Mouse (Mus musculus) MEL (cell line): ENCODE measurements around the gene Shoc2. TPM values are rescaled to one million over a fixed set of nuclear protein-coding genes. Genes with fewer than 3 reads are reported as not detected.

Experiments
- DNase-seq: peaks from one replicate; pipeline ENCODE4 v3.0.0; 2011; ENCODE audit warnings: low read depth, low spot score
- H3K27ac ChIP-seq: 2 replicates; pipeline ENCODE4 v1.5.1; 2012; ENCODE audit warnings: low read depth, mild to moderate bottlenecking, control low read depth, low read length, moderate library complexity; ENCODE audit not compliant: control insufficient read depth
- H3K27me3 ChIP-seq, 2 experiments: fragments of 150-350 bp in 1 of 2; sonication (generic) in 1 of 2; 2 replicates each; pipeline ENCODE4 v1.6.1; 2012; ENCODE audit warnings: low read length in 2 of 2, mild to moderate bottlenecking in 2 of 2, improper control_type of control experiment in 1 of 2, moderate library complexity in 1 of 2; ENCODE audit not compliant: insufficient read depth in 2 of 2, control insufficient read depth in 1 of 2
- H3K36me3 ChIP-seq, 2 experiments: 2 replicates each; pipeline ENCODE4 v1.6.1; 2012 to 2014; ENCODE audit warnings: low read length in 2 of 2, improper control_type of control experiment in 1 of 2, inconsistent platforms in 1 of 2, mild to moderate bottlenecking in 1 of 2; ENCODE audit not compliant: insufficient read depth in 2 of 2, control insufficient read depth in 1 of 2
- H3K4me1 ChIP-seq, 2 experiments: fragments of 150-350 bp in 1 of 2; sonication (generic) in 1 of 2; 2 replicates each; pipeline ENCODE4 v1.6.1; 2012; ENCODE audit warnings: low read length in 2 of 2, improper control_type of control experiment in 1 of 2, mild to moderate bottlenecking in 1 of 2; ENCODE audit not compliant: insufficient read depth in 2 of 2, control insufficient read depth in 1 of 2
- H3K4me3 ChIP-seq, 2 experiments: fragments of 150-350 bp in 1 of 2; sonication (generic) in 1 of 2; 2 replicates each; pipeline ENCODE4 v1.5.1; 2012; ENCODE audit warnings: low read depth in 2 of 2, low read length in 2 of 2, mild to moderate bottlenecking in 2 of 2, moderate library complexity in 2 of 2, control low read depth in 1 of 2, improper control_type of control experiment in 1 of 2; ENCODE audit not compliant: control insufficient read depth in 1 of 2, insufficient read depth in 1 of 2
- H3K79me2 ChIP-seq: 2 replicates; pipeline ENCODE4 v1.6.1; 2012; ENCODE audit warnings: mild to moderate bottlenecking, low read length, moderate library complexity; ENCODE audit not compliant: control insufficient read depth, poor library complexity, insufficient read depth
- H3K9ac ChIP-seq: 2 replicates; pipeline ENCODE4 v1.6.1; 2012; ENCODE audit warnings: low read depth, mild to moderate bottlenecking, control low read depth, low read length, moderate library complexity; ENCODE audit not compliant: control insufficient read depth, poor library complexity, severe bottlenecking
- H3K9me3 ChIP-seq: fragments of 150-350 bp; sonication (generic); replicated peaks from 2 replicates; pipeline ENCODE4 v1.6.1; 2012; ENCODE audit warnings: mild to moderate bottlenecking, low read length, improper control_type of control experiment, moderate library complexity; ENCODE audit not compliant: insufficient read depth
- BHLHE40 ChIP-seq: IDR thresholded peaks from 2 replicates; pipeline ENCODE4 v1.6.1; 2012; ENCODE audit warnings: low read depth, mild to moderate bottlenecking, inconsistent platforms, low read length, improper control_type of control experiment, borderline replicate concordance
- CHD1 ChIP-seq: IDR thresholded peaks from 2 replicates; pipeline ENCODE4 v1.6.1; 2012; ENCODE audit warnings: low read depth, mild to moderate bottlenecking, inconsistent platforms, low read length, improper control_type of control experiment
- CTCF ChIP-seq, 3 experiments: IDR thresholded peaks in 2 of 3; conservative IDR thresholded peaks in 1 of 3; 2 replicates each; pipeline ENCODE4 v1.5.1; 2011 to 2012; ENCODE audit warnings: low read length in 3 of 3, low read depth in 2 of 3, mild to moderate bottlenecking in 2 of 3, improper control_type of control experiment in 1 of 3, inconsistent platforms in 1 of 3, mixed read lengths in 1 of 3, moderate library complexity in 1 of 3; ENCODE audit not compliant: control insufficient read depth in 1 of 3, insufficient read depth in 1 of 3, poor library complexity in 1 of 3, severe bottlenecking in 1 of 3
- EP300 ChIP-seq, 2 experiments: IDR thresholded peaks; 2 replicates each; pipeline ENCODE4 v1.6.1; 2011; ENCODE audit warnings: improper control_type of control experiment in 2 of 2, low read length in 2 of 2, low read depth in 1 of 2, mild to moderate bottlenecking in 1 of 2
- ETS1 ChIP-seq: IDR thresholded peaks from 2 replicates; pipeline ENCODE4 v1.6.1; 2012; ENCODE audit warnings: low read depth, mild to moderate bottlenecking, inconsistent platforms, low read length, improper control_type of control experiment, moderate library complexity
- GABPA ChIP-seq: IDR thresholded peaks from 2 replicates; pipeline ENCODE4 v1.6.1; 2012; ENCODE audit warnings: low read depth, mild to moderate bottlenecking, inconsistent platforms, low read length, improper control_type of control experiment, moderate library complexity
- JUND ChIP-seq: IDR thresholded peaks from 2 replicates; pipeline ENCODE4 v1.6.1; 2011; ENCODE audit warnings: low read depth, mild to moderate bottlenecking, improper control_type of control experiment, low read length
- MAFK ChIP-seq: IDR thresholded peaks from 2 replicates; pipeline ENCODE4 v1.6.1; 2011; ENCODE audit warnings: low read depth, mild to moderate bottlenecking, low read length, improper control_type of control experiment, borderline replicate concordance
- MEF2A ChIP-seq: IDR thresholded peaks from 2 replicates; pipeline ENCODE4 v1.6.1; 2014; ENCODE audit warnings: low read depth, mild to moderate bottlenecking, inconsistent platforms, low read length, improper control_type of control experiment; ENCODE audit not compliant: poor library complexity, insufficient replicate concordance, severe bottlenecking; ENCODE audit errors: extremely low read depth
- MXI1 ChIP-seq: IDR thresholded peaks from 2 replicates; pipeline ENCODE4 v1.6.1; 2011; ENCODE audit warnings: mild to moderate bottlenecking, low read depth, low read length, improper control_type of control experiment
- MYC ChIP-seq: IDR thresholded peaks from 2 replicates; pipeline ENCODE4 v1.6.1; 2011; ENCODE audit warnings: low read depth, mild to moderate bottlenecking, low read length, improper control_type of control experiment, moderate library complexity
- NELFE ChIP-seq: IDR thresholded peaks from 2 replicates; pipeline ENCODE4 v1.6.1; 2011; ENCODE audit warnings: low read depth, low read length, improper control_type of control experiment
- POLR2AphosphoS5 ChIP-seq: IDR thresholded peaks from 2 replicates; pipeline ENCODE4 v1.6.1; 2012; ENCODE audit warnings: low read depth, borderline replicate concordance, mild to moderate bottlenecking, inconsistent platforms, low read length, moderate library complexity, mixed read lengths
- RCOR1 ChIP-seq: IDR thresholded peaks from 2 replicates; pipeline ENCODE4 v1.6.1; 2012; ENCODE audit warnings: low read depth, mild to moderate bottlenecking, inconsistent platforms, low read length, improper control_type of control experiment
- SIN3A ChIP-seq: IDR thresholded peaks from 2 replicates; pipeline ENCODE4 v1.6.1; 2012; ENCODE audit warnings: low read length, improper control_type of control experiment, inconsistent platforms
- UBTF ChIP-seq: IDR thresholded peaks from 2 replicates; pipeline ENCODE4 v1.6.1; 2012; ENCODE audit warnings: low read depth, mild to moderate bottlenecking, inconsistent platforms, low read length, improper control_type of control experiment, moderate library complexity, borderline replicate concordance; ENCODE audit not compliant: insufficient read depth
- USF1 ChIP-seq: IDR thresholded peaks from 2 replicates; pipeline ENCODE4 v1.6.1; 2014; ENCODE audit warnings: low read depth, mild to moderate bottlenecking, inconsistent platforms, low read length, improper control_type of control experiment, moderate library complexity
- ZC3H11A ChIP-seq: IDR thresholded peaks from 2 replicates; pipeline ENCODE4 v1.6.1; 2012; ENCODE audit warnings: low read depth, mild to moderate bottlenecking, inconsistent platforms, low read length, improper control_type of control experiment
- ZKSCAN1 ChIP-seq: IDR thresholded peaks from 2 replicates; pipeline ENCODE4 v1.6.1; 2012; ENCODE audit warnings: low read depth, mild to moderate bottlenecking, inconsistent platforms, low read length, improper control_type of control experiment, moderate library complexity
- ZMIZ1 ChIP-seq: IDR thresholded peaks from 2 replicates; pipeline ENCODE4 v1.6.1; 2012; ENCODE audit warnings: low read depth, mild to moderate bottlenecking, inconsistent platforms, low read length, improper control_type of control experiment, moderate library complexity
- polyA plus RNA-seq, 2 experiments: library from polyadenylated mRNA; stranded (reverse) in 1 of 2; unstranded in 1 of 2; fragments of >175 nt in 1 of 2; fragments of >200 nt in 1 of 2; gene quantifications; 2 replicates each; pipeline versions ENCODE4 v1.2.1 to v1.2.4; 2012; ENCODE audit warnings: low replicate concordance in 2 of 2, low read depth in 1 of 2; ENCODE audit not compliant: insufficient read length in 2 of 2, insufficient read depth in 1 of 2, missing spikeins in 1 of 2
- total RNA-seq: library from RNA; depleted of rRNA; stranded (reverse); fragments of 300-350 nt; gene quantifications from 2 replicates; pipeline ENCODE4 v1.2.3, GENCODE M21; 2012

The Shoc2 gene
- total and polyA plus RNA-seq, 3 experiments, result 33.4 to 55.6 TPM; not detected in 1

GRCm38 (mm10) chr19:54051651-54052050 is 107.5 kb downstream of the Shoc2 start:
- peaks cover 0 to 10% of the 10 kb centered on the region in 2 experiments; a peak in 2 of 4 replicates for H3K4me1 ChIP-seq
- no peaks in the 10 kb centered on the region for H3K9me3 ChIP-seq
- DNase-seq, result peak; percentile 54
- H3K27ac ChIP-seq, result no peak overlapping the region
- TF ChIP-seq CHD1 (no peak), UBTF (no peak), MYC (no peak), ZKSCAN1 (no peak), MAFK (no peak), CTCF (IDR thresholded peaks at IDR 0.05 in 2 of 3, conservative IDR thresholded peaks at IDR 0.05 in 1 of 3; ENCODE audit: control insufficient read depth in 1 of 3, insufficient read depth in 1 of 3, low read depth in 2 of 3, low read length in 3 of 3, poor library complexity in 1 of 3, severe bottlenecking in 1 of 3) (no peak), NELFE (no peak), ZC3H11A (no peak), JUND (no peak), EP300 (IDR thresholded peaks at IDR 0.05; ENCODE audit: low read depth in 1 of 2, low read length in 2 of 2) (no peak), SIN3A (no peak), BHLHE40 (no peak), POLR2AphosphoS5 (no peak), ZMIZ1 (no peak), GABPA (no peak), ETS1 (no peak), USF1 (no peak)
- TF ChIP-seq, all 39 proteins: peak for 0
- no peak overlapping the region for H3K9ac ChIP-seq
- H3K36me3 ChIP-seq, result no peaks in the 10 kb centered on the region
- no peaks in the 10 kb centered on the region for H3K27me3 ChIP-seq
- no peaks in the 10 kb centered on the region for H3K79me2 ChIP-seq
- H3K4me3 ChIP-seq, result no peak overlapping the region

- Histone ChIP-seq H3K27me3 (no peaks in the 10 kb centered on the region), H3K36me3 (no peaks in the 10 kb centered on the region), H3K4me3 (no peak overlapping the region), H3K4me1 (peaks cover 0 to 10% of the 10 kb centered on the region in 2 experiments; a peak in 2 of 4 replicates), H3K79me2 (no peaks in the 10 kb centered on the region), H3K27ac (no peak overlapping the region), H3K9ac (no peak overlapping the region), H3K9me3 (no peaks in the 10 kb centered on the region)
- no peak for DNase-seq
- TF ChIP-seq EP300 (IDR thresholded peaks at IDR 0.05; ENCODE audit: low read depth in 1 of 2, low read length in 2 of 2), result no peak
- TF ChIP-seq MEF2A, result no peak
- TF ChIP-seq ZMIZ1, result no peak
- TF ChIP-seq MXI1, result no peak
- no peak for TF ChIP-seq CTCF (IDR thresholded peaks at IDR 0.05 in 2 of 3, conservative IDR thresholded peaks at IDR 0.05 in 1 of 3; ENCODE audit: control insufficient read depth in 1 of 3, insufficient read depth in 1 of 3, low read depth in 2 of 3, low read length in 3 of 3, poor library complexity in 1 of 3, severe bottlenecking in 1 of 3)
- no peak for TF ChIP-seq SIN3A
- TF ChIP-seq RCOR1, result no peak
- TF ChIP-seq UBTF, result no peak
Observed at GRCm38 (mm10) chr19:54055845-54056244, 111.7 kb downstream of the Shoc2 start.
